Mouse (Mus musculus): Measurements from ENCODE around the gene Rars2. TPM values are rescaled to one million over a fixed set of nuclear protein-coding genes. Genes with fewer than 3 reads are reported as not detected.

Gene Rars2
- polyA plus RNA-seq, 1 experiment: 27.4 TPM

DNA sequence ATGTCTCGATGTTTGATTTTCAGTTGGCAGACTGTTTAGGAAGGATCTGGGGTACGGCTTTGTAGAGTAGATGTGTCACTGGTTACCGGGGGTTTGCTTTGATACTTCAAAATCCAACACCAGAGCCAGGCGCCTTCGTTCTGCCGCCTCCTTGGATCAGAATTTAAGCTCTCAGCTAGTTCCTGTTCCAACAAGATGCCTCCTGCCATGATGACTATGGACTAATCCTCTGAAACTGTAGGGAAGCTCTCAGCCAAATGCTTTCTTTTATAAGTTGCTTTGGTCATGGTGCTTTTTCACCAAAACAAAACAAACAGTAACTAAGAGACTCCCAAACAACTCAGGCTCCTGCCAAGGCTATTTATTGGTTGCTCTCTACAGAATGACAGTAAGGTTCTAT, 11.6 kb upstream of the Rars2 start:
- TF ChIP-seq POLR2A (IDR thresholded peaks at IDR 0.05; ENCODE audit: extremely low read depth, insufficient read depth, low read length) (no peak), CTCF (IDR thresholded peaks at IDR 0.05; ENCODE audit: extremely low read depth, insufficient read depth, low read length) (no peak)
- no peaks in the 10 kb centered on the region for H3K4me1 ChIP-seq (ENCODE audit: control insufficient read depth, insufficient read depth, low read length)
- no peak overlapping the region for H3K27ac ChIP-seq (ENCODE audit: insufficient read depth, low read length)

DNA sequence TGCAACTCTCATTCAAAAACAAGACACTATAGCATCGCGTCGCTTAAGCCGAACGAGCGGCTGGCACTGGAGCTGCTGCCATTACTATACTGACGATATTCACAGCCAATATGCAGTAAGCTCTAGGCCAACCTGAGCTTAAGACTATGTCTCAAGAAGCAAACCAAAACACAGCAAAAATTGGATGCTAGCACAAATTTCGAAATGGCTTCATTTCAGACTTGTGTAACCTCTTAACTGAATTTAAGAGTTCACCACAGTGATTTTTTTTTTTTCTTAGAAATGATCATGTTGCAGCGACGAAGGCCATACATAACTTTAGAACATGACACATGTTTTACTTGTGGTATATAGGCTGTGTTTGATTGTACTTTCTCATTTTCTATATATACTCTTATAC, 8.1 kb upstream of the Rars2 start:
- Histone ChIP-seq H3K27ac (ENCODE audit: insufficient read depth, low read length) (no peak overlapping the region), H3K4me1 (ENCODE audit: control insufficient read depth, insufficient read depth, low read length) (no peaks in the 10 kb centered on the region), H3K4me3 (ENCODE audit: insufficient read depth, low read length) (no peak overlapping the region)
- TF ChIP-seq POLR2A (IDR thresholded peaks at IDR 0.05; ENCODE audit: extremely low read depth, insufficient read depth, low read length): no peak
- no peak for TF ChIP-seq CTCF (IDR thresholded peaks at IDR 0.05; ENCODE audit: extremely low read depth, insufficient read depth, low read length)

More for the DNA sequence above, 11.6 kb upstream of the Rars2 start:
- no peak overlapping the region for H3K4me3 ChIP-seq (ENCODE audit: insufficient read depth, low read length)

DNA sequence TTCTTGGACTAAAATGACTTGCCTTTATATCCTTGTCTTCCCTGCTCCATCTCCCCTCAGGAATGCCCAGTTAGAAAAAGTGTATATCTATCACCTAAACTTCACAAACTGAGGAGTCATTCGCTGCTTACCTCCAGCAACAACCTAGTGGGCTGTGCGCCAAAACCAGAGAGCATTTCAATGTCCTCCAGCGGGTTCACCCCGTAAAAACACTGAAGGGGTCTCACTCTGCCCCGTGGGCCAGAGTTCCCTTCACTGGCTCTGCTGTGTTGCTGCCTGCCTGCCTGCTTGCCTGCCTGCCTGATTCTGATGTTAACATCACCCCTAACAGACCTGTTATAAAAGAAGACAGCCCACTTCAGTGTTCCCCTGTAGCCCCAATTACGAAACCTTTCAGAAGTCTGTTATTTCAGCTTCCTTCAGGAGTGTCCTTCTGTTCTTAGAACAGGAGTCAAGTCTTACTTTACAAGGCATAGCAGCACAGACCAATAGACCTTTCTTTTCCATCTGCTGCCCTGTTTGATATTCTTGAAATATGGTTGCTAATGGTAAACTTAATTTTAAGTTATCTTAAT, 1.1 kb upstream of the Rars2 start:
- Histone ChIP-seq H3K4me1 (ENCODE audit: control insufficient read depth, insufficient read depth, low read length) (peaks cover 3% of the 10 kb centered on the region), H3K27ac (ENCODE audit: insufficient read depth, low read length) (no peak overlapping the region), H3K4me3 (ENCODE audit: insufficient read depth, low read length) (peak overlapping the region; percentile 80; the same call in 1 of the 2 replicates)
- TF ChIP-seq POLR2A (IDR thresholded peaks at IDR 0.05; ENCODE audit: extremely low read depth, insufficient read depth, low read length) (no peak), CTCF (IDR thresholded peaks at IDR 0.05; ENCODE audit: extremely low read depth, insufficient read depth, low read length) (no peak)

DNA sequence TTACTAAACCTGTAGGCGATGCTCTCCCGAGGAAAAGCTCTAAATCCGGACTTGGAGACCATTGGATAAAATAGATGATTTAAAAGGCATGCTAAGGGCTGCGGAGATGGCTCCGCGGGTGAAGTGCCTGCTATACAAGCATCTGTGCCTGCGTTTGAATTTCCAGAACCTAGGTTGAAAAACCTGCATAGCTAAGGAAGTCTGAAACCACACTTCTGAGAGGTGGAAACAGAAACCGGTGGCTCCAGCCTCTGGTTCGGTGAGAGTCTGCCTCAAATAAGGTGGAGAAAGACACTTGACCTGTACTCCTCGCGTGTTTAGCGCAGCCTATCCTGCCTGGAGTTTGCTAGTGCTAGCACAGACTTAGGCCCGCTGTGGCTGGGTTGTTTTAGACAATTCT, 546 bp downstream of the Rars2 start:
- H3K27ac ChIP-seq (ENCODE audit: insufficient read depth, low read length): 0 out of 2 replicates have a peak overlapping the region, but pooled peaks have one; percentile 64
- H3K4me3 ChIP-seq (ENCODE audit: insufficient read depth, low read length): peak overlapping the region; percentile 80
- peaks cover 3% of the 10 kb centered on the region for H3K4me1 ChIP-seq (ENCODE audit: control insufficient read depth, insufficient read depth, low read length)
- TF ChIP-seq CTCF (IDR thresholded peaks at IDR 0.05; ENCODE audit: extremely low read depth, insufficient read depth, low read length) (no peak), POLR2A (IDR thresholded peaks at IDR 0.05; ENCODE audit: extremely low read depth, insufficient read depth, low read length) (no peak)

DNA sequence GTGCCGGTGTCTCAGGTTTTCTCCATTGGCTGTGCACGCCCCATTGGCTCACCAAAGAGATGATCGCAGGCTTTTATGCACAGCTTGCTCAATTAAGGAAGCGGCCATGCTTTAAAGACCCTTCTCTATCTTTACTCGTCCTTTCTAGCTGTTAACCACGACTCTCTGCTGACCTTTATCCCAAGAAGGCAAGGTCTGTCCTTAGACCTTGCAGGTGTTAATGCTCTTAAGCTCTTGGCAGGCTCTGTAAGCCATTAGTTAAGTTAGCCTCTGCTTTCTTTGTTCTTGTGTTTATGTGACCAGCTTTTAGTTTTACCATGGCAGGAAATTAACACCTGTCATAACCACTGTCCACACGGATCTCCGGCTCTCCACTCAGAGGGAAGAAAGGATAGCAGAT, 1.4 kb downstream of the Rars2 start:
- no peak overlapping the region for H3K27ac ChIP-seq (ENCODE audit: insufficient read depth, low read length)
- no peak for TF ChIP-seq POLR2A (IDR thresholded peaks at IDR 0.05; ENCODE audit: extremely low read depth, insufficient read depth, low read length)
- no peak for TF ChIP-seq CTCF (IDR thresholded peaks at IDR 0.05; ENCODE audit: extremely low read depth, insufficient read depth, low read length)
- H3K4me1 ChIP-seq (ENCODE audit: control insufficient read depth, insufficient read depth, low read length): peaks cover 3% of the 10 kb centered on the region
- peak overlapping the region; percentile 80 for H3K4me3 ChIP-seq (ENCODE audit: insufficient read depth, low read length)

DNA sequence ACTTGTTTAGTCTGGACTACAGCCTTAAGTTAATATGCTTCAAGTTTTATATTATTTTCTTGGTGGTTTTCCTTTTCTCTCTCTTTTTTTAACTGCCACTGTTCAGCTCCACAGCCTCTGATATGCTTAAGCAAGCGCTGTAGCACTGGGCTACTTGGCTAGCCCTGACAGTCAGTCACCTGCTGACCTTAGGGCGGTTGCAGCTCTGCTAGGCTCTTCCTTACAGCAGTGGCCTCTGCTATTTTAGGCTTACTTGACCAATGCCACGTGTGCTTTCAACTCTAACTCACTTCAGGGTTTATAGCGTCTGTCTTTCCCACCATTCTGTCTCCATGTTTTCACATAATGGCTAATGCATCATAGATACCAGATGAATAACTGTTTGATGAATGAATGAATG, 10.8 kb downstream of the Rars2 start:
- Histone ChIP-seq H3K4me3 (ENCODE audit: insufficient read depth, low read length) (no peak overlapping the region), H3K27ac (ENCODE audit: insufficient read depth, low read length) (no peak overlapping the region), H3K4me1 (ENCODE audit: control insufficient read depth, insufficient read depth, low read length) (no peaks in the 10 kb centered on the region)
- TF ChIP-seq CTCF (IDR thresholded peaks at IDR 0.05; ENCODE audit: extremely low read depth, insufficient read depth, low read length) (no peak), POLR2A (IDR thresholded peaks at IDR 0.05; ENCODE audit: extremely low read depth, insufficient read depth, low read length) (no peak)

DNA sequence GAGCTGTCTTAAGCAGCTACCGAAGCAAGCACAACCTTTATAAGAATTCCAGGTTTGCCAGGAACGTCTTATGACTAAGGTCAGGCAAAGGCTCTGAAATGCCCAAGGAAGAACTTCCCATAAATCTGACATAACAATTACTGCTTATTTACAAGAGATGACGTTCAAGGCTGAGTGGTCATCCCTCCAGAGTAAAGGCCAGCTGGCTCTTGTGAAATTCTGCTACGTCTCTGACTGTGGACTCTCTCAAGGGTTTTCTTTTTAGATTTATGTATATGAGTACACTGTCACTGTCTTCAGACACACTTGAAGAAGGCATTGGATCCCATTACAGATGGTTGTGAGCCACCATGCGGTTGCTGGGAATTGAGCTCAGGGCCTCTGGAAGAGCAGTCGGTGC, 11.6 kb downstream of the Rars2 start:
- H3K4me3 ChIP-seq (ENCODE audit: insufficient read depth, low read length): no peak overlapping the region
- no peaks in the 10 kb centered on the region for H3K4me1 ChIP-seq (ENCODE audit: control insufficient read depth, insufficient read depth, low read length)
- TF ChIP-seq CTCF (IDR thresholded peaks at IDR 0.05; ENCODE audit: extremely low read depth, insufficient read depth, low read length) (no peak), POLR2A (IDR thresholded peaks at IDR 0.05; ENCODE audit: extremely low read depth, insufficient read depth, low read length) (no peak)
- no peak overlapping the region for H3K27ac ChIP-seq (ENCODE audit: insufficient read depth, low read length)

DNA sequence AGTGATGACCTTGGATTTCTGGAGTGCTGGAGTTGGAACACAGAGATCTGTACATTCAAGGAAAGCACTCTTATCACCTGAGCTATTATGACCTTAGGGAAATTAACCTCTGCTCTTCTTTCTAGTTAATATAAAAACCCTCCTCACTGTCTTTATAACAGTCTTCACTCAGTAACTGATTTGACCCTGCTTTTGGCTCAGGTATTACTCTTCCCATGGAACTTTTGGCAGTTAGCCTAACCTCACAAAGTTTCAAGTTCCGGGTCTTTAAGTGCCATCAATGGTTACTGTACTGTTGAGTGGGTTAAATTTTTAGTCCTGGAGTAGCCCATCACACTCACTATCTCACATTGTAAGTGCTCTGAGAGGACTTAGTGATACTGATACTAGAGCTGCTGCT, 15.2 kb downstream of the Rars2 start:
- H3K27ac ChIP-seq (ENCODE audit: insufficient read depth, low read length): no peak overlapping the region
- no peaks in the 10 kb centered on the region for H3K4me1 ChIP-seq (ENCODE audit: control insufficient read depth, insufficient read depth, low read length)
- no peak overlapping the region for H3K4me3 ChIP-seq (ENCODE audit: insufficient read depth, low read length)
- TF ChIP-seq POLR2A (IDR thresholded peaks at IDR 0.05; ENCODE audit: extremely low read depth, insufficient read depth, low read length): no peak
- no peak for TF ChIP-seq CTCF (IDR thresholded peaks at IDR 0.05; ENCODE audit: extremely low read depth, insufficient read depth, low read length)

DNA sequence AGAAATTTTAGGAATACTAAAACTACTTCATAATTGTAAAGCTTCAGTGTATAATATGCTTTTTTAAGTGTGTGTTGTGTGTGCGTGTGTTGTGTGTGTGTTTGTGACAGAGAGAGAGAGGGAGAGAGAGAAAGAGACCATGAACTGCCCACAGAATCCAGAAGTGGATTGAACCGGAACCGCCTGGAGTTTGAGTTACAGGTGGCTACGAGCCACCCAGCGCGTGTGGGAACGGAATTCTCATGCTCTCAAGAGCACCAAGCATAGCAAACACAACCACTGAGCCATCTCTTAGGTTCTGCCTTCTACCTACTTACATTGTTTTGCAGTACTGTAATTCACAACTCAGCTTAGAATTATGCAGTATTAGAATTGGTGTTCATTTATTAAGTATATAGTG, 19.4 kb downstream of the Rars2 start:
- Histone ChIP-seq H3K4me1 (ENCODE audit: control insufficient read depth, insufficient read depth, low read length) (no peaks in the 10 kb centered on the region), H3K4me3 (ENCODE audit: insufficient read depth, low read length) (no peak overlapping the region), H3K27ac (ENCODE audit: insufficient read depth, low read length) (no peak overlapping the region)
- TF ChIP-seq CTCF (IDR thresholded peaks at IDR 0.05; ENCODE audit: extremely low read depth, insufficient read depth, low read length): no peak
- TF ChIP-seq POLR2A (IDR thresholded peaks at IDR 0.05; ENCODE audit: extremely low read depth, insufficient read depth, low read length): no peak

DNA sequence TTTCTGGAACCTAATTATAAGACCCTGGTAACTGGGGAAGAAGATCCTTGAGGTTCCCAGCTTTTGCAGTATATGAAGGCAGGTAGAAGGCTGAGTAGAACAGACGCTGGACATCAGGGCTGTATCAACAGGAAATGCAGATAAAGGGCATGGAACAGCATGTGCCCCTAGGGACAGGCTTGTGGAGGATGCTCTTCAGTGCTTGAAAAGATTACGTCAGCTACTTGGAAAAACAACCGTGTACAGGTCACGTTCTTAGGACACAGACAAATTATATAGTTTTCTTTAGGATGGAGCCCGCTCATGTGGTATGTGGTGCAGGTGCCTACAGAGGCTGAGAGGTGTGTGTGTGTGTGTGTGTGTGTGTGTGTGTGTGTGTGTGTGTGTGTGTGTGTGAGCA, 21.3 kb downstream of the Rars2 start:
- Histone ChIP-seq H3K27ac (ENCODE audit: insufficient read depth, low read length) (no peak overlapping the region), H3K4me1 (ENCODE audit: control insufficient read depth, insufficient read depth, low read length) (no peaks in the 10 kb centered on the region), H3K4me3 (ENCODE audit: insufficient read depth, low read length) (no peak overlapping the region)
- TF ChIP-seq CTCF (IDR thresholded peaks at IDR 0.05; ENCODE audit: extremely low read depth, insufficient read depth, low read length) (no peak), POLR2A (IDR thresholded peaks at IDR 0.05; ENCODE audit: extremely low read depth, insufficient read depth, low read length) (no peak)

All from cortical plate, adult 2 months (tissue).